Mouse (Mus musculus) layer of hippocampus, postnatal 14 days (tissue): ENCODE measurements at regions not wholly inside any gene's neighbourhood (a gene's known extent, or its start where the extent isn't known, plus 50 kb on each side); places are given as distances from the start of the nearest gene placed in this dataset.
A peak's percentile ranks its signal among the peaks of the same experiment; 100 is the strongest.

Experiments
- DNase-seq, 2 experiments: peaks; one replicate each; pipeline ENCODE4 v3.0.0; 2021 to 2022; ENCODE audit warnings: low spot score in 2 of 2, mixed read lengths in 1 of 2

GRCm38 (mm10) chr11:112180666-112181065 lies 601.4 kb upstream of the Sox9 start:
- no peak for DNase-seq

GRCm38 (mm10) chr11:112197620-112198268 lies 584.3 kb upstream of the Sox9 start:
- no peak for DNase-seq

GRCm38 (mm10) chr11:112204561-112204960 lies 577.5 kb upstream of the Sox9 start:
- DNase-seq = no peak

- DNase-seq = peak; percentile 32 to 71
These were observed 572.6 kb upstream of the Sox9 start for GRCm38 (mm10) chr11:112209414-112209813.

GRCm38 (mm10) chr11:112219046-112219720 lies 562.8 kb upstream of the Sox9 start:
- no peak for DNase-seq

GRCm38 (mm10) chr11:112234492-112235116 lies 547.4 kb upstream of the Sox9 start:
- DNase-seq = peak in 1 of 2 experiments; percentile 17

GRCm38 (mm10) chr11:112238960-112239884 lies 542.8 kb upstream of the Sox9 start:
- no peak for DNase-seq

GRCm38 (mm10) chr11:112252548-112252947 lies 529.5 kb upstream of the Sox9 start:
- DNase-seq = no peak

GRCm38 (mm10) chr11:112253061-112253460 lies 529.0 kb upstream of the Sox9 start:
- DNase-seq = no peak

- DNase-seq = no peak
These were observed 525.7 kb upstream of the Sox9 start for GRCm38 (mm10) chr11:112256326-112256725.

GRCm38 (mm10) chr11:112264077-112264476 lies 517.9 kb upstream of the Sox9 start:
- no peak for DNase-seq

GRCm38 (mm10) chr11:112270911-112271310 lies 511.1 kb upstream of the Sox9 start:
- no peak for DNase-seq

GRCm38 (mm10) chr11:112278566-112278965 lies 503.5 kb upstream of the Sox9 start:
- DNase-seq = no peak

- no peak for DNase-seq
These were observed 499.1 kb upstream of the Sox9 start for GRCm38 (mm10) chr11:112282911-112283310.

- DNase-seq = peak; percentile 17 to 44
These were observed 483.1 kb upstream of the Sox9 start for GRCm38 (mm10) chr11:112298901-112299341.

GRCm38 (mm10) chr11:112303091-112303490 lies 478.9 kb upstream of the Sox9 start:
- DNase-seq = no peak

GRCm38 (mm10) chr11:112325850-112326249 lies 456.2 kb upstream of the Sox9 start:
- DNase-seq = no peak

GRCm38 (mm10) chr11:112327606-112328005 lies 454.4 kb upstream of the Sox9 start:
- no peak for DNase-seq

- DNase-seq = no peak
These were observed 436.9 kb upstream of the Sox9 start for GRCm38 (mm10) chr11:112345133-112345532.

- DNase-seq = no peak
These were observed 436.4 kb upstream of the Sox9 start for GRCm38 (mm10) chr11:112345586-112345985.

GRCm38 (mm10) chr11:112346089-112346488 lies 435.9 kb upstream of the Sox9 start:
- no peak for DNase-seq
